In genomic region chr4:141066709-141067515, GRCm38 (mm10) we compare ENCODE assay signal across 10 mouse cellular contexts. TPM values are rescaled to one million over a fixed set of nuclear protein-coding genes. Genes with fewer than 3 reads are reported as not detected.
A peak's percentile ranks its signal among the peaks of the same experiment; 100 is the strongest.
DNase-seq lines count a peak whose midpoint lies in the region; ATAC-seq and TF ChIP-seq lines count a peak whose summit lies in the region.
"Had no signal": no experiment of that assay in that cellular context is flagged by ENCODE, and none has a peak within 500 bp of the region (broad histone marks: within the 10 kb centered on the region; RNA-seq: fewer than 3 reads in every experiment).

No protein-coding gene starts in this region.

- H3K27me3 ChIP-seq in heart, adult 2 months (ENCODE audit: control insufficient read depth, insufficient read depth, low read length), result no peaks in the 10 kb centered on the region
- H3K27me3 ChIP-seq in heart, embryonic 10.5 days (ENCODE audit: insufficient read depth, poor library complexity, severe bottlenecking), result no peaks in the 10 kb centered on the region
- H3K27me3 ChIP-seq in heart, embryonic 14.5 days (ENCODE audit: control insufficient read depth, insufficient read depth, low read length), result no peaks in the 10 kb centered on the region
- no peaks in the 10 kb centered on the region for H3K27me3 ChIP-seq in lung, embryonic 15.5 days

- no peaks in the 10 kb centered on the region for H3K79me2 ChIP-seq in heart, adult 2 months (replicated peaks; ENCODE audit: control insufficient read depth, insufficient read depth, low read length)

- no peak overlapping the region; the same call in 1 of the 2 replicates for H3K27ac ChIP-seq in heart, adult 2 months
- no peak overlapping the region for H3K27ac ChIP-seq in heart, embryonic 10.5 days
- peak overlapping the region; percentile 4 to 7; a peak in 2 of 4 replicates for H3K27ac ChIP-seq in heart, embryonic 14.5 days (replicated peaks in 1 of 2; ENCODE audit: control insufficient read depth in 1 of 2, insufficient read depth in 1 of 2, low read depth in 2 of 2, low read length in 2 of 2)
- peak overlapping the region; percentile 91 for H3K27ac ChIP-seq in lung, embryonic 15.5 days

- no peak for TF ChIP-seq POLR2A in heart, adult 2 months (IDR thresholded peaks at IDR 0.05; ENCODE audit: insufficient read depth, low read depth, low read length)
- TF ChIP-seq POLR2A in brain, embryonic 14.5 days (IDR thresholded peaks at IDR 0.05; ENCODE audit: borderline replicate concordance, extremely low read depth, insufficient read depth, insufficient read length, poor library complexity, severe bottlenecking), result no peak

- H3K9me3 ChIP-seq in heart, embryonic 10.5 days, result no peaks in the 10 kb centered on the region
- H3K9me3 ChIP-seq in heart, embryonic 14.5 days (ENCODE audit: control insufficient read depth, low read length), result no peaks in the 10 kb centered on the region
- no peaks in the 10 kb centered on the region for H3K9me3 ChIP-seq in lung, embryonic 15.5 days

- H3K9ac ChIP-seq in heart, adult 2 months (ENCODE audit: low read depth, low read length), result no peak overlapping the region
- 0 out of 2 replicates have a peak overlapping the region, but pooled peaks have one; percentile 23 for H3K9ac ChIP-seq in heart, embryonic 14.5 days (ENCODE audit: low read length)
- H3K9ac ChIP-seq in lung, embryonic 15.5 days, result peak overlapping the region; percentile 19; the same call in 1 of the 2 replicates

- ATAC-seq in heart, embryonic 14.5 days (ENCODE audit: insufficient number of reproducible peaks, insufficient read depth, low FRiP score, low read depth), result no peak
- peak; percentile 69 for ATAC-seq in lung, embryonic 15.5 days (ENCODE audit: borderline replicate concordance, extremely low read depth, low FRiP score, low TSS enrichment)

- WGBS in heart, adult 2 months, result 65% methylated on average over 12 of the region's 12 CpGs
- WGBS in heart, embryonic 10.5 days, result 87% methylated on average over 12 of the region's 12 CpGs
- 72% methylated on average over 12 of the region's 12 CpGs for WGBS in heart, embryonic 14.5 days
- 38% methylated on average over 12 of the region's 12 CpGs for WGBS in lung, embryonic 15.5 days

- H3K4me3 ChIP-seq in heart, adult 2 months, result no peak overlapping the region
- H3K4me3 ChIP-seq in heart, embryonic 10.5 days, result no peak overlapping the region
- H3K4me3 ChIP-seq in heart, embryonic 14.5 days (ENCODE audit: control insufficient read depth in 1 of 2, insufficient read depth in 1 of 2, low read depth in 1 of 2, low read length in 2 of 2), result no peak overlapping the region
- H3K4me3 ChIP-seq in lung, embryonic 15.5 days, result no peak overlapping the region

- peak; percentile 59 to 74 for DNase-seq in heart, adult 2 months
- DNase-seq in heart, embryonic 10.5 days (ENCODE audit: low spot score), result no peak
- peak; percentile 49 for DNase-seq in brain, embryonic 14.5 days (ENCODE audit: low read depth)
- no peak for DNase-seq in frontal cortex, postnatal 10 days (ENCODE audit: low spot score in 2 of 2)
- no peak for DNase-seq in left cerebral cortex, adult 11 months (ENCODE audit: low spot score)
- no peak for DNase-seq in ovary, postnatal 36 days (ENCODE audit: low spot score)

- H3K4me2 ChIP-seq in heart, embryonic 14.5 days (ENCODE audit: low read length), result no peak overlapping the region
- peak overlapping the region; percentile 1; the same call in 1 of the 2 replicates for H3K4me2 ChIP-seq in lung, embryonic 15.5 days

- no peak for TF ChIP-seq EP300 in heart, adult 2 months (IDR thresholded peaks at IDR 0.05; ENCODE audit: insufficient read depth, low read depth, low read length)

- TF ChIP-seq CTCF in heart, adult 2 months (IDR thresholded peaks at IDR 0.05), result no peak
- TF ChIP-seq CTCF in brain, embryonic 14.5 days (IDR thresholded peaks at IDR 0.05; ENCODE audit: borderline replicate concordance, extremely low read depth, insufficient read depth, insufficient read length), result no peak

- H3K4me1 ChIP-seq in heart, adult 2 months (ENCODE audit: control insufficient read depth, insufficient read depth, low read length), result no peaks in the 10 kb centered on the region; the same call in 1 of the 2 replicates
- H3K4me1 ChIP-seq in heart, embryonic 10.5 days, result peaks cover 20% of the 10 kb centered on the region
- peaks cover 22 to 31% of the 10 kb centered on the region in 2 experiments for H3K4me1 ChIP-seq in heart, embryonic 14.5 days (ENCODE audit: control insufficient read depth in 2 of 2, insufficient read depth in 2 of 2, low read length in 2 of 2)
- peaks cover 43% of the 10 kb centered on the region for H3K4me1 ChIP-seq in lung, embryonic 15.5 days

- intact Hi-C loops in heart, adult 2 months (cut with DNase I), result no loop called here

- H3K36me3 ChIP-seq in heart, adult 2 months (ENCODE audit: control insufficient read depth, insufficient read depth, low read length), result no peaks in the 10 kb centered on the region
- peaks cover 66% of the 10 kb centered on the region for H3K36me3 ChIP-seq in heart, embryonic 10.5 days
- peaks cover 67% of the 10 kb centered on the region for H3K36me3 ChIP-seq in heart, embryonic 14.5 days (ENCODE audit: control insufficient read depth, insufficient read depth, low read length)
- peaks cover 56% of the 10 kb centered on the region for H3K36me3 ChIP-seq in lung, embryonic 15.5 days

RNA-seq across cellular contexts. Expression of gene Crocc, which starts 6.6 kb away (rescaled TPM):
- total RNA-seq in heart, adult 2 months (2021), result 1 to 10 TPM; 4.6 to 4.9 TPM
- 5.1 and 8.1 TPM in 2 replicates for polyA plus RNA-seq in heart, adult 2 months (2012; rRNA removed)
- 4.7 and 6.4 TPM in 2 replicates for polyA plus RNA-seq in heart, embryonic 10.5 days (2016; fragmentation: Nextera tagmentation; extraction: Ambion mirVana)
- polyA plus RNA-seq in brain, embryonic 14.5 days (2012; rRNA removed), result 40.4 and 42.5 TPM in 2 replicates
- 3.3 and 4.4 TPM in 2 replicates for polyA plus RNA-seq in heart, embryonic 14.5 days (2014; fragmentation: Nextera tagmentation; extraction: Ambion mirVana)
- 6.7 and 7.6 TPM in 2 replicates for polyA plus RNA-seq in lung, embryonic 15.5 days (2015; fragmentation: Nextera tagmentation; extraction: Ambion mirVana)

RNA-seq across cellular contexts. Expression of gene Necap2, which starts 11.2 kb away (rescaled TPM):
- 10 to 100 TPM; 13.9 to 14.9 TPM for total RNA-seq in heart, adult 2 months (2021)
- polyA plus RNA-seq in heart, adult 2 months (2012; rRNA removed), result 21.2 and 24.5 TPM in 2 replicates
- polyA plus RNA-seq in heart, embryonic 10.5 days (2016; fragmentation: Nextera tagmentation; extraction: Ambion mirVana), result 41.9 and 53.4 TPM in 2 replicates
- polyA plus RNA-seq in brain, embryonic 14.5 days (2012; rRNA removed), result 58.5 and 74.2 TPM in 2 replicates
- 33.1 and 34.2 TPM in 2 replicates for polyA plus RNA-seq in heart, embryonic 14.5 days (2014; fragmentation: Nextera tagmentation; extraction: Ambion mirVana)
- 102 and 110 TPM in 2 replicates for polyA plus RNA-seq in lung, embryonic 15.5 days (2015; fragmentation: Nextera tagmentation; extraction: Ambion mirVana)

RNA-seq across cellular contexts. Expression of gene Spata21, which starts 21.2 kb away (rescaled TPM):
- total RNA-seq in heart, adult 2 months (2021), result not detected
- 0.16 and 0.20 TPM in 2 replicates for polyA plus RNA-seq in heart, adult 2 months (2012; rRNA removed)
- polyA plus RNA-seq in heart, embryonic 10.5 days (2016; fragmentation: Nextera tagmentation; extraction: Ambion mirVana), result 0.05 TPM in 1 of 2 replicates, not detected in the other
- polyA plus RNA-seq in brain, embryonic 14.5 days (2012; rRNA removed), result 0.05 TPM in 1 of 2 replicates, not detected in the other
- polyA plus RNA-seq in heart, embryonic 14.5 days (2014; fragmentation: Nextera tagmentation; extraction: Ambion mirVana), result not detected in 2 replicates
- polyA plus RNA-seq in lung, embryonic 15.5 days (2015; fragmentation: Nextera tagmentation; extraction: Ambion mirVana), result 0.16 and 0.62 TPM in 2 replicates
- total RNA-seq: common myeloid progenitor, adult 5-6 weeks had no signal
- polyA plus RNA-seq: spleen, adult 2 months had no signal

RNA-seq across cellular contexts. Expression of gene Mfap2, which starts 56.7 kb away (rescaled TPM):
- 1 to 10 TPM; 3.1 TPM for total RNA-seq in heart, adult 2 months (2021)
- 12.2 and 17.6 TPM in 2 replicates for polyA plus RNA-seq in heart, adult 2 months (2012; rRNA removed)
- polyA plus RNA-seq in heart, embryonic 10.5 days (2016; fragmentation: Nextera tagmentation; extraction: Ambion mirVana), result 159 and 233 TPM in 2 replicates
- 186 and 220 TPM in 2 replicates for polyA plus RNA-seq in brain, embryonic 14.5 days (2012; rRNA removed)
- polyA plus RNA-seq in heart, embryonic 14.5 days (2014; fragmentation: Nextera tagmentation; extraction: Ambion mirVana), result 243 and 295 TPM in 2 replicates
- polyA plus RNA-seq in lung, embryonic 15.5 days (2015; fragmentation: Nextera tagmentation; extraction: Ambion mirVana), result 496 and 501 TPM in 2 replicates
- total RNA-seq: common myeloid progenitor, adult 5-6 weeks had no signal

Comparison
In these comparisons a context has a peak if more than half of its experiments do, and no peak if none do; other contexts are left out.
1. DNase-seq: peak in heart, adult 2 months (2 of 2) and brain, embryonic 14.5 days (single experiment); none in heart, embryonic 10.5 days (single experiment), frontal cortex, postnatal 10 days (0 of 2), left cerebral cortex, adult 11 months (single experiment) and ovary, postnatal 36 days (single experiment).
2. H3K27ac ChIP-seq: peak in heart, embryonic 14.5 days (2 of 2) and lung, embryonic 15.5 days (single experiment); none in heart, adult 2 months (single experiment) and heart, embryonic 10.5 days (single experiment).